Mouse (Mus musculus): ENCODE data around the gene Dus4l.
"Not testable (repeated sequence)": the region's sequence is repeated elsewhere in the genome, so short reads cannot be mapped to it uniquely, and the experiment has no call there.

Gene Dus4l

GRCm38 (mm10) chr12:31654197-31654964, at the start of gene Dus4l, which contains the start of gene Cog5:
TSS of gene Dus4l (minus strand) at chr12:31654826.
TSS of gene Cog5 (plus strand) at chr12:31654869.
- peak; percentile 95 to 98 for DNase-seq

- no peak for DNase-seq
These were observed 49.3 kb upstream of the Dus4l start for GRCm38 (mm10) chr12:31703904-31704303.

- DNase-seq = no peak
These were observed 46.8 kb upstream of the Dus4l start for GRCm38 (mm10) chr12:31701411-31701810.

- no peak for DNase-seq
These were observed 46.2 kb upstream of the Dus4l start for GRCm38 (mm10) chr12:31700623-31701347.

- DNase-seq = no peak
These were observed 38.7 kb upstream of the Dus4l start for GRCm38 (mm10) chr12:31693278-31693677.

GRCm38 (mm10) chr12:31686679-31687078, 32.1 kb upstream of the Dus4l start:
- DNase-seq = no peak

GRCm38 (mm10) chr12:31667187-31667586, 12.6 kb upstream of the Dus4l start:
- no peak for DNase-seq

GRCm38 (mm10) chr12:31665999-31666398, 11.4 kb upstream of the Dus4l start:
- no peak for DNase-seq

- no peak for DNase-seq
These were observed 2.2 kb upstream of the Dus4l start for GRCm38 (mm10) chr12:31656841-31657240.

- no peak for DNase-seq
These were observed 395 bp upstream of the Dus4l start for GRCm38 (mm10) chr12:31654965-31655477.

GRCm38 (mm10) chr12:31653611-31654010, 1.0 kb downstream of the Dus4l start:
- DNase-seq = no peak

GRCm38 (mm10) chr12:31635240-31635607, 19.4 kb downstream of the Dus4l start:
- no peak for DNase-seq

GRCm38 (mm10) chr12:31634343-31635239, 20.0 kb downstream of the Dus4l start, which contains the start of gene Bcap29:
TSS of gene Bcap29 (minus strand) at chr12:31634658.
- peak; percentile 87 to 90 for DNase-seq

GRCm38 (mm10) chr12:31633970-31634342, 20.7 kb downstream of the Dus4l start:
- peak in 1 of 2 experiments; percentile 37 for DNase-seq

GRCm38 (mm10) chr12:31628396-31628795, 26.2 kb downstream of the Dus4l start:
- not testable (repeated sequence) for DNase-seq

GRCm38 (mm10) chr12:31625016-31625415, 29.6 kb downstream of the Dus4l start:
- DNase-seq = no peak

- no peak for DNase-seq
These were observed 34.5 kb downstream of the Dus4l start for GRCm38 (mm10) chr12:31620106-31620505.

GRCm38 (mm10) chr12:31613353-31613752, 41.3 kb downstream of the Dus4l start:
- peak in 1 of 2 experiments; percentile 22 for DNase-seq

GRCm38 (mm10) chr12:31608138-31608537, 46.5 kb downstream of the Dus4l start:
- no peak for DNase-seq

- no peak for DNase-seq
These were observed 49.7 kb downstream of the Dus4l start for GRCm38 (mm10) chr12:31604894-31605293.

- peak in 1 of 2 experiments; percentile 6 for DNase-seq
These were observed 51.0 kb downstream of the Dus4l start for GRCm38 (mm10) chr12:31603586-31603985.

GRCm38 (mm10) chr12:31594296-31594695, 60.3 kb downstream of the Dus4l start:
- DNase-seq = no peak

GRCm38 (mm10) chr12:31592011-31592410, 62.6 kb downstream of the Dus4l start:
- peak; percentile 20 to 65 for DNase-seq
